Mouse (Mus musculus): Measurements from ENCODE around the gene Rpl29. TPM values are rescaled to one million over a fixed set of nuclear protein-coding genes. Genes with fewer than 3 reads are reported as not detected.

Gene Rpl29
- polyA plus RNA-seq, 1 experiment = 145 TPM

- no peak overlapping the region for H3K27ac ChIP-seq (ENCODE audit: control insufficient read depth, insufficient read depth, low read depth, low read length, poor library complexity)
- WGBS = 40% methylated on average over 15 of the region's 15 CpGs
Measured at GRCm38 (mm10) chr9:106481075-106481474, 51.8 kb downstream of the Rpl29 start.

More at GRCm38 (mm10) chr9:106481075-106481474, 51.8 kb downstream of the Rpl29 start:
- no peaks in the 10 kb centered on the region; the same call in 1 of the 2 replicates for H3K4me1 ChIP-seq (ENCODE audit: control insufficient read depth, insufficient read depth, low read length)
- no peak overlapping the region for H3K4me3 ChIP-seq (replicated peaks; ENCODE audit: control insufficient read depth, low read depth, low read length)
- no peak for TF ChIP-seq POLR2A (IDR thresholded peaks at IDR 0.05; ENCODE audit: borderline replicate concordance, control insufficient read depth, low read depth, low read length)
- no peak for TF ChIP-seq CTCF (IDR thresholded peaks at IDR 0.05; ENCODE audit: control insufficient read depth, insufficient read depth, low read length)

Other genes starting within 250 kb of the Rpl29 start
- gene Ppm1m, start 229.7 kb upstream of the Rpl29 start, polyA plus RNA-seq (2011; ENCODE audit: insufficient read depth, insufficient read length, low replicate concordance, missing spikeins) = 32.4 and 91.7 TPM in 2 replicates
- gene Twf2, start 226.3 kb upstream of the Rpl29 start, polyA plus RNA-seq (2011; ENCODE audit: insufficient read depth, insufficient read length, low replicate concordance, missing spikeins) = 21.7 and 63.2 TPM in 2 replicates
- gene Tlr9, start 206.9 kb upstream of the Rpl29 start, polyA plus RNA-seq (2011; ENCODE audit: insufficient read depth, insufficient read length, low replicate concordance, missing spikeins) = 0.56 and 3.6 TPM in 2 replicates
- 22.5 and 59.7 TPM in 2 replicates for gene Alas1, start 180.8 kb upstream of the Rpl29 start, polyA plus RNA-seq (2011; ENCODE audit: insufficient read depth, insufficient read length, low replicate concordance, missing spikeins)
- 45.1 and 46.9 TPM in 2 replicates for gene Poc1a, start 148.4 kb upstream of the Rpl29 start, polyA plus RNA-seq (2011; ENCODE audit: insufficient read depth, insufficient read length, low replicate concordance, missing spikeins)
- gene Dusp7, start 60.8 kb upstream of the Rpl29 start, polyA plus RNA-seq (2011; ENCODE audit: insufficient read depth, insufficient read length, low replicate concordance, missing spikeins) = 3.8 and 11.6 TPM in 2 replicates
- gene Acy1, start 8.9 kb downstream of the Rpl29 start, polyA plus RNA-seq (2011; ENCODE audit: insufficient read depth, insufficient read length, low replicate concordance, missing spikeins) = 9.5 and 15.5 TPM in 2 replicates
- 4.9 and 6.5 TPM in 2 replicates for gene Abhd14b, start 18.0 kb downstream of the Rpl29 start, polyA plus RNA-seq (2011; ENCODE audit: insufficient read depth, insufficient read length, low replicate concordance, missing spikeins)
- 4.4 and 16.3 TPM in 2 replicates for gene Abhd14a, start 18.2 kb downstream of the Rpl29 start, polyA plus RNA-seq (2011; ENCODE audit: insufficient read depth, insufficient read length, low replicate concordance, missing spikeins)
- 7.3 and 19.2 TPM in 2 replicates for gene Pcbp4, start 23.8 kb downstream of the Rpl29 start, polyA plus RNA-seq (2011; ENCODE audit: insufficient read depth, insufficient read length, low replicate concordance, missing spikeins)
- gene Gpr62, start 36.5 kb downstream of the Rpl29 start, polyA plus RNA-seq (2011; ENCODE audit: insufficient read depth, insufficient read length, low replicate concordance, missing spikeins) = not detected in 2 replicates
- 37.0 and 38.2 TPM in 2 replicates for gene Rrp9, start 46.5 kb downstream of the Rpl29 start, polyA plus RNA-seq (2011; ENCODE audit: insufficient read depth, insufficient read length, low replicate concordance, missing spikeins)
- gene Parp3, start 47.5 kb downstream of the Rpl29 start, polyA plus RNA-seq (2011; ENCODE audit: insufficient read depth, insufficient read length, low replicate concordance, missing spikeins) = 8.8 and 33.8 TPM in 2 replicates
- not detected in 2 replicates for gene Iqcf1, start 70.5 kb downstream of the Rpl29 start, polyA plus RNA-seq (2011; ENCODE audit: insufficient read depth, insufficient read length, low replicate concordance, missing spikeins)
- not detected in 2 replicates for gene Iqcf5, start 85.1 kb downstream of the Rpl29 start, polyA plus RNA-seq (2011; ENCODE audit: insufficient read depth, insufficient read length, low replicate concordance, missing spikeins)
- gene Iqcf3, start 132.2 kb downstream of the Rpl29 start, polyA plus RNA-seq (2011; ENCODE audit: insufficient read depth, insufficient read length, low replicate concordance, missing spikeins) = not detected in 2 replicates
- not detected in 2 replicates for gene Iqcf4, start 141.5 kb downstream of the Rpl29 start, polyA plus RNA-seq (2011; ENCODE audit: insufficient read depth, insufficient read length, low replicate concordance, missing spikeins)
- not detected in 2 replicates for gene Iqcf6, start 197.1 kb downstream of the Rpl29 start, polyA plus RNA-seq (2011; ENCODE audit: insufficient read depth, insufficient read length, low replicate concordance, missing spikeins)
- gene Grm2, start 226.6 kb downstream of the Rpl29 start, polyA plus RNA-seq (2011; ENCODE audit: insufficient read depth, insufficient read length, low replicate concordance, missing spikeins) = not detected in 2 replicates